Mouse (Mus musculus): ENCODE measurements around the gene Myof.
A peak's percentile ranks its signal among the peaks of the same experiment; 100 is the strongest.

- TF ChIP-seq POLR2A (IDR thresholded peaks at IDR 0.05; ENCODE audit: low read depth, low read length) (peak; percentile 41; the same call in 1 of the 2 replicates), CTCF (IDR thresholded peaks at IDR 0.05; ENCODE audit: extremely low read depth, insufficient read length, insufficient replicate concordance, low read depth, low read length) (no peak)
Observed at GRCm38 (mm10) chr19:38032993-38033734, 10.2 kb downstream of the Myof start.
